Mouse (Mus musculus): ENCODE measurements around the gene Rab25.

Rab25 gene

GRCm38 (mm10) chr3:88543174-88543573 lies 4.9 kb downstream of the Rab25 start:
- in situ Hi-C loops (cut with MboI; ENCODE audit: low sequenced_read_pairs) = no loop called here

- in situ Hi-C loops (cut with MboI; ENCODE audit: low sequenced_read_pairs) = no loop called here
Measured at GRCm38 (mm10) chr3:88542486-88542885, 5.6 kb downstream of the Rab25 start.

GRCm38 (mm10) chr3:88541622-88542401 lies 6.3 kb downstream of the Rab25 start:
- in situ Hi-C loops (cut with MboI; ENCODE audit: low sequenced_read_pairs) = no loop called here

- in situ Hi-C loops (cut with MboI; ENCODE audit: low sequenced_read_pairs) = no loop called here
Measured at GRCm38 (mm10) chr3:88540085-88540484, 8.0 kb downstream of the Rab25 start.

- in situ Hi-C loops (cut with MboI; ENCODE audit: low sequenced_read_pairs) = no loop called here
Measured at GRCm38 (mm10) chr3:88539397-88539796, 8.7 kb downstream of the Rab25 start.

- in situ Hi-C loops (cut with MboI; ENCODE audit: low sequenced_read_pairs) = no loop called here
Measured at GRCm38 (mm10) chr3:88538271-88539145, 9.6 kb downstream of the Rab25 start.

- in situ Hi-C loops (cut with MboI; ENCODE audit: low sequenced_read_pairs) = no loop called here
Measured at GRCm38 (mm10) chr3:88537146-88537545, 11.0 kb downstream of the Rab25 start.

GRCm38 (mm10) chr3:88536103-88536930 lies 11.8 kb downstream of the Rab25 start:
- in situ Hi-C loops (cut with MboI; ENCODE audit: low sequenced_read_pairs) = no loop called here

- in situ Hi-C loops (cut with MboI; ENCODE audit: low sequenced_read_pairs) = no loop called here
Measured at GRCm38 (mm10) chr3:88535527-88535926, 12.6 kb downstream of the Rab25 start.

- in situ Hi-C loops (cut with MboI; ENCODE audit: low sequenced_read_pairs) = no loop called here
Measured at GRCm38 (mm10) chr3:88535005-88535404, 13.1 kb downstream of the Rab25 start.

- in situ Hi-C loops (cut with MboI; ENCODE audit: low sequenced_read_pairs) = no loop called here
Measured at GRCm38 (mm10) chr3:88533706-88534105, 14.4 kb downstream of the Rab25 start.

- in situ Hi-C loops (cut with MboI; ENCODE audit: low sequenced_read_pairs) = no loop called here
Measured at GRCm38 (mm10) chr3:88532689-88533511, 15.2 kb downstream of the Rab25 start.

GRCm38 (mm10) chr3:88532299-88532674 lies 15.8 kb downstream of the Rab25 start, which contains the start of gene Mex3a:
Mex3a (plus strand) TSS chr3:88532395.
- in situ Hi-C loops (cut with MboI; ENCODE audit: low sequenced_read_pairs) = no loop called here

- in situ Hi-C loops (cut with MboI; ENCODE audit: low sequenced_read_pairs) = no loop called here
Measured at GRCm38 (mm10) chr3:88531348-88532298, 16.5 kb downstream of the Rab25 start.

GRCm38 (mm10) chr3:88530082-88530864 lies 17.8 kb downstream of the Rab25 start:
- in situ Hi-C loops (cut with MboI; ENCODE audit: low sequenced_read_pairs) = no loop called here

- in situ Hi-C loops (cut with MboI; ENCODE audit: low sequenced_read_pairs) = no loop called here
Measured at GRCm38 (mm10) chr3:88529204-88530000, 18.7 kb downstream of the Rab25 start.

- in situ Hi-C loops (cut with MboI; ENCODE audit: low sequenced_read_pairs) = no loop called here
Measured at GRCm38 (mm10) chr3:88528646-88529045, 19.5 kb downstream of the Rab25 start.
